Mouse (Mus musculus) left cerebral cortex, adult 2 months (tissue): ENCODE data around the gene Prrt1. TPM values are rescaled to one million over a fixed set of nuclear protein-coding genes. Genes with fewer than 3 reads are reported as not detected.

Experiments
- DNase-seq, 2 experiments: peaks; one replicate each; pipeline ENCODE4 v3.0.0; 2021 to 2022; ENCODE audit warnings: low spot score in 2 of 2, mixed read lengths in 1 of 2; ENCODE audit errors: extremely low spot score in 1 of 2
- H3K27ac ChIP-seq: fragments of 200-600 bp; 2 replicates; pipeline ENCODE4 v1.8.1; 2022
- H3K4me3 ChIP-seq: fragments of 200-600 bp; 2 replicates; pipeline ENCODE4 v1.8.1; 2022
- CTCF ChIP-seq: fragments of 200-600 bp; IDR thresholded peaks from 2 replicates; pipeline ENCODE4 v1.8.1; 2022; ENCODE audit warnings: antibody characterized with exemption, mild to moderate bottlenecking, moderate library complexity
- intact Hi-C: fragments of 180-260 bp; cut with DNase I; formaldehyde crosslinking; loops from one replicate; pipeline ENCODE4 v1.15.1; 2025
- total RNA-seq, 2 experiments: library from RNA; stranded (reverse); gene quantifications; 2 replicates each; pipeline ENCODE4 v1.2.3; 2021

The Prrt1 gene
- total RNA-seq, 2 experiments from 2014 or later: 172 to 205 TPM

GRCm38 (mm10) chr17:34681132-34681571 is 51.8 kb downstream of the Prrt1 start:
- no peak overlapping the region for H3K27ac ChIP-seq
- no peak for DNase-seq
- intact Hi-C loops: no loop called here

GRCm38 (mm10) chr17:34681881-34682536 is 52.7 kb downstream of the Prrt1 start:
- intact Hi-C loops: no loop called here
- Histone ChIP-seq H3K27ac (no peak overlapping the region), H3K4me3 (no peak overlapping the region)
- no peak; the same call in 1 of the 2 replicates for TF ChIP-seq CTCF
- no peak for DNase-seq

More at GRCm38 (mm10) chr17:34681132-34681571, 51.8 kb downstream of the Prrt1 start:
- H3K4me3 ChIP-seq: no peak overlapping the region
- TF ChIP-seq CTCF: no peak

Other genes starting within 250 kb of the Prrt1 start
- 1 to 10 TPM; 2.5 to 4.4 TPM for gene BC051142, start 230.7 kb upstream of the Prrt1 start, total RNA-seq
- not detected for gene Btnl4, start 152.2 kb upstream of the Prrt1 start, total RNA-seq
- gene Btnl6, start 112.2 kb upstream of the Prrt1 start, total RNA-seq: not detected
- gene Notch4, start 65.3 kb upstream of the Prrt1 start, total RNA-seq: 10 to 100 TPM in 1 of 2 experiments, 1 to 10 TPM in 1; 9.1 to 18.3 TPM
- gene Gpsm3, start 39.7 kb upstream of the Prrt1 start, total RNA-seq: 1 to 10 TPM; 1.8 to 3.3 TPM
- 10 to 100 TPM; 49.6 to 68.5 TPM for gene Pbx2, start 38.3 kb upstream of the Prrt1 start, total RNA-seq
- 1 to 10 TPM in 1 of 2 experiments, under 1 TPM in 1; 0.47 to 1.2 TPM for gene Ager, start 31.7 kb upstream of the Prrt1 start, total RNA-seq
- 10 to 100 TPM; 70.7 to 71.5 TPM for gene Rnf5, start 25.8 kb upstream of the Prrt1 start, total RNA-seq
- gene Agpat1, start 25.3 kb upstream of the Prrt1 start, total RNA-seq: 100 to 1,000 TPM; 156 to 166 TPM
- 1 to 10 TPM; 2.9 to 3.5 TPM for gene Egfl8, start 13.6 kb upstream of the Prrt1 start, total RNA-seq
- 10 to 100 TPM; 47.3 to 48.6 TPM for gene Ppt2, start 1.0 kb upstream of the Prrt1 start, total RNA-seq
- 10 to 100 TPM; 10.9 to 16.9 TPM for gene Fkbpl, start 15.2 kb downstream of the Prrt1 start, total RNA-seq
- 10 to 100 TPM; 64.3 to 66.4 TPM for gene Atf6b, start 17.6 kb downstream of the Prrt1 start, total RNA-seq
- 1 to 10 TPM; 1.5 to 2.4 TPM for gene Tnxb, start 41.0 kb downstream of the Prrt1 start, total RNA-seq
- gene C4b, start 114.3 kb downstream of the Prrt1 start, total RNA-seq: 10 to 100 TPM; 10.8 to 11.2 TPM
- gene Cyp21a1, start 175.0 kb downstream of the Prrt1 start, total RNA-seq: not detected
- gene Stk19, start 207.4 kb downstream of the Prrt1 start, total RNA-seq: 10 to 100 TPM; 54.8 to 61.5 TPM
- 10 to 100 TPM; 33.6 to 41.4 TPM for gene Dxo, start 207.5 kb downstream of the Prrt1 start, total RNA-seq
- 10 to 100 TPM; 70.1 to 70.4 TPM for gene Skiv2l, start 220.7 kb downstream of the Prrt1 start, total RNA-seq
- 10 to 100 TPM; 35.3 to 40.3 TPM for gene Nelfe, start 220.9 kb downstream of the Prrt1 start, total RNA-seq
- gene Cfb, start 233.0 kb downstream of the Prrt1 start, total RNA-seq: under 1 TPM in 1 of 2 experiments, not detected in 1; 0.14 TPM
- 1 to 10 TPM; 6.5 to 7.4 TPM for gene Zbtb12, start 249.9 kb downstream of the Prrt1 start, total RNA-seq